Mouse (Mus musculus) stomach, embryonic 14.5 days (tissue): ENCODE data around the gene Gm21304. TPM values are rescaled to one million over a fixed set of nuclear protein-coding genes. Genes with fewer than 3 reads are reported as not detected.
"Not testable (repeated sequence)": the region's sequence is repeated elsewhere in the genome, so short reads cannot be mapped to it uniquely, and the experiment has no call there.

ENCODE experiments used
- ATAC-seq: fragments of 200-750 bp; cut with Nextera tagmentation; 2 replicates; pipeline ENCODE4 v1.8.0; 2017; ENCODE audit warnings: low read depth, moderate TSS enrichment; ENCODE audit not compliant: insufficient number of reproducible peaks, insufficient read depth, low FRiP score
- H3K27ac ChIP-seq: fragments of 300-500 bp; sonication (generic); 2 replicates; pipeline ENCODE4 v1.5.1; 2014; ENCODE audit warnings: mild to moderate bottlenecking, low read length, moderate library complexity, mixed read lengths
- H3K27me3 ChIP-seq: fragments of 300-500 bp; sonication (generic); 2 replicates; pipeline ENCODE4 v1.6.1; 2014; ENCODE audit warnings: low read length, control low read depth, mixed read lengths; ENCODE audit not compliant: control insufficient read depth, insufficient read depth
- H3K36me3 ChIP-seq: fragments of 300-500 bp; sonication (generic); 2 replicates; pipeline ENCODE4 v1.6.1; 2014; ENCODE audit warnings: mild to moderate bottlenecking, control low read depth, low read length, moderate library complexity, mixed read lengths; ENCODE audit not compliant: control insufficient read depth, insufficient read depth
- H3K4me1 ChIP-seq: fragments of 300-500 bp; sonication (generic); 2 replicates; pipeline ENCODE4 v1.6.1; 2014; ENCODE audit warnings: low read length, control low read depth, mixed read lengths; ENCODE audit not compliant: control insufficient read depth, insufficient read depth
- H3K4me2 ChIP-seq: fragments of 300-500 bp; sonication (generic); replicated peaks from 2 replicates; pipeline ENCODE4 v1.6.1; 2014; ENCODE audit warnings: low read depth, low read length, control low read depth
- H3K4me3 ChIP-seq: fragments of 300-500 bp; sonication (generic); 2 replicates; pipeline ENCODE4 v1.5.1; 2014; ENCODE audit warnings: low read depth, low read length, control low read depth
- H3K9ac ChIP-seq: fragments of 300-500 bp; sonication (generic); replicated peaks from 2 replicates; pipeline ENCODE4 v1.6.1; 2014; ENCODE audit warnings: low read depth, mild to moderate bottlenecking, control low read depth, low read length, moderate library complexity, mixed read lengths
- H3K9me3 ChIP-seq: fragments of 300-500 bp; sonication (generic); 2 replicates; pipeline ENCODE4 v1.6.1; 2016; ENCODE audit warnings: low read depth, low read length, control low read depth; ENCODE audit not compliant: control insufficient read depth
- WGBS: fragments of 180-500 bp; shearing (Covaris S2); extraction: QIAGEN DNeasy Blood & Tissue Kit; methylation state at CpG from one replicate; pipeline ENCODE4 v1.1.7; 2014; 5-methylcytosine and 5-hydroxymethylcytosine counted together
- polyA plus RNA-seq: library from polyadenylated mRNA; unstranded; fragments of >200 nt; fragmentation: Nextera tagmentation; extraction: Ambion mirVana; gene quantifications from 2 replicates; pipeline ENCODE4 v1.2.1, GENCODE M21; 2014

Gene Gm21304
- not detected in 2 replicates for polyA plus RNA-seq

GRCm38 (mm10) chr10:104168215-104168614 is at the start of gene Gm21304:
Gene Gm21304, plus strand, starts transcription at chr10:104168515.
- ATAC-seq, H3K27ac ChIP-seq, H3K36me3 ChIP-seq, H3K4me3 ChIP-seq, H3K4me1 ChIP-seq, H3K9ac ChIP-seq, H3K9me3 ChIP-seq, H3K4me2 ChIP-seq, H3K27me3 ChIP-seq: not testable (repeated sequence)
- no CpG with 5 or more reads among the region's 3 CpGs for WGBS

- not testable (repeated sequence) for H3K27ac ChIP-seq, H3K4me1 ChIP-seq, H3K9me3 ChIP-seq, H3K4me2 ChIP-seq, H3K9ac ChIP-seq, H3K36me3 ChIP-seq, ATAC-seq, H3K4me3 ChIP-seq, H3K27me3 ChIP-seq
- WGBS: no CpG with 5 or more reads among the region's 3 CpGs
Measured at GRCm38 (mm10) chr10:104142687-104143086, 25.6 kb upstream of the Gm21304 start, which contains the start of gene Gm21293. Gene Gm21293, plus strand, starts transcription at chr10:104142987.

GRCm38 (mm10) chr10:104151197-104151596 is 17.1 kb upstream of the Gm21304 start, which contains the start of gene Gm6763:
Gene Gm6763, plus strand, starts transcription at chr10:104151497.
- not testable (repeated sequence) for H3K4me1 ChIP-seq, H3K9me3 ChIP-seq, H3K4me2 ChIP-seq, H3K9ac ChIP-seq, ATAC-seq, H3K4me3 ChIP-seq, H3K36me3 ChIP-seq, H3K27ac ChIP-seq, H3K27me3 ChIP-seq
- WGBS: no CpG with 5 or more reads among the region's 3 CpGs

GRCm38 (mm10) chr10:104159706-104160105 is 8.6 kb upstream of the Gm21304 start, which contains the start of gene Gm8764:
Gene Gm8764, plus strand, starts transcription at chr10:104160006.
- no CpG with 5 or more reads among the region's 3 CpGs for WGBS
- H3K36me3 ChIP-seq, ATAC-seq, H3K27me3 ChIP-seq, H3K9ac ChIP-seq, H3K4me1 ChIP-seq, H3K4me3 ChIP-seq, H3K9me3 ChIP-seq, H3K27ac ChIP-seq, H3K4me2 ChIP-seq: not testable (repeated sequence)

- H3K4me1 ChIP-seq, H3K36me3 ChIP-seq, H3K9ac ChIP-seq, H3K27me3 ChIP-seq, H3K4me2 ChIP-seq, ATAC-seq, H3K27ac ChIP-seq, H3K4me3 ChIP-seq, H3K9me3 ChIP-seq: not testable (repeated sequence)
- WGBS: no CpG with 5 or more reads among the region's 3 CpGs
Measured at GRCm38 (mm10) chr10:104176724-104177123, 8.4 kb downstream of the Gm21304 start, which contains the start of gene Gm21312. Gene Gm21312, plus strand, starts transcription at chr10:104177024.

- H3K4me2 ChIP-seq, H3K27me3 ChIP-seq, H3K9ac ChIP-seq, ATAC-seq, H3K36me3 ChIP-seq, H3K27ac ChIP-seq, H3K4me3 ChIP-seq, H3K9me3 ChIP-seq, H3K4me1 ChIP-seq: not testable (repeated sequence)
- WGBS: no CpG with 5 or more reads among the region's 3 CpGs
Measured at GRCm38 (mm10) chr10:104185233-104185632, 16.9 kb downstream of the Gm21304 start, which contains the start of gene Gm20765. Gene Gm20765, plus strand, starts transcription at chr10:104185533.

GRCm38 (mm10) chr10:104193742-104194141 is 25.4 kb downstream of the Gm21304 start, which contains the start of gene Gm4340:
Gene Gm4340, plus strand, starts transcription at chr10:104194042.
- not testable (repeated sequence) for H3K9me3 ChIP-seq, H3K27me3 ChIP-seq, H3K9ac ChIP-seq, H3K4me3 ChIP-seq, H3K27ac ChIP-seq, H3K36me3 ChIP-seq, ATAC-seq, H3K4me2 ChIP-seq, H3K4me1 ChIP-seq
- WGBS: no CpG with 5 or more reads among the region's 3 CpGs

- no peak for ATAC-seq
- H3K27ac ChIP-seq: no peak overlapping the region
- no peaks in the 10 kb centered on the region for H3K9me3 ChIP-seq
- no peak overlapping the region for H3K9ac ChIP-seq
- 80% methylated on average over 1 of the region's 1 CpGs for WGBS
- no peaks in the 10 kb centered on the region for H3K4me1 ChIP-seq
- no peaks in the 10 kb centered on the region for H3K27me3 ChIP-seq
- H3K4me3 ChIP-seq: no peak overlapping the region
- H3K4me2 ChIP-seq: no peak overlapping the region
- H3K36me3 ChIP-seq: no peaks in the 10 kb centered on the region
Measured at GRCm38 (mm10) chr10:104209655-104210054, 41.3 kb downstream of the Gm21304 start.
